Mouse (Mus musculus) testis, adult 2 months (tissue): ENCODE measurements around the gene Pogz. TPM values are rescaled to one million over a fixed set of nuclear protein-coding genes. Genes with fewer than 3 reads are reported as not detected.

Experiments used
- H3K27ac ChIP-seq: fragments of 200-500 bp; 2 replicates; pipeline ENCODE4 v1.5.1; 2012; ENCODE audit warnings: low read depth, low read length; ENCODE audit not compliant: control insufficient read depth, insufficient read depth
- H3K27me3 ChIP-seq: fragments of 200-500 bp; 2 replicates; pipeline ENCODE4 v1.6.1; 2012; ENCODE audit warnings: mild to moderate bottlenecking, low read length, moderate library complexity; ENCODE audit not compliant: control insufficient read depth, insufficient read depth
- H3K36me3 ChIP-seq: fragments of 200-500 bp; 2 replicates; pipeline ENCODE4 v1.6.1; 2012; ENCODE audit warnings: mild to moderate bottlenecking, low read length; ENCODE audit not compliant: control insufficient read depth, insufficient read depth
- H3K4me1 ChIP-seq: fragments of 200-500 bp; 2 replicates; pipeline ENCODE4 v1.6.1; 2012; ENCODE audit warnings: low read length; ENCODE audit not compliant: control insufficient read depth, insufficient read depth
- H3K4me3 ChIP-seq: fragments of 200-500 bp; 2 replicates; pipeline ENCODE4 v1.5.1; 2012; ENCODE audit warnings: low read depth, mild to moderate bottlenecking, low read length, moderate library complexity, mixed read lengths; ENCODE audit not compliant: control insufficient read depth
- CTCF ChIP-seq: fragments of 200-500 bp; IDR thresholded peaks from 2 replicates; pipeline ENCODE4 v1.5.1; 2012; ENCODE audit warnings: low read depth, mild to moderate bottlenecking, inconsistent platforms, low read length, moderate library complexity; ENCODE audit not compliant: control insufficient read depth, insufficient read depth, insufficient replicate concordance
- POLR2A ChIP-seq: fragments of 200-500 bp; IDR thresholded peaks from 2 replicates; pipeline ENCODE4 v1.6.1; 2012; ENCODE audit warnings: low read depth, mild to moderate bottlenecking, inconsistent platforms, low read length, moderate library complexity; ENCODE audit not compliant: control insufficient read depth
- polyA plus RNA-seq: library from polyadenylated mRNA; depleted of rRNA; stranded (reverse); fragments of >200 nt; gene quantifications from 2 replicates; pipeline ENCODE4 v1.2.3, GENCODE M21; 2012

The Pogz gene
- polyA plus RNA-seq, 1 experiment = 13.9 TPM

DNA sequence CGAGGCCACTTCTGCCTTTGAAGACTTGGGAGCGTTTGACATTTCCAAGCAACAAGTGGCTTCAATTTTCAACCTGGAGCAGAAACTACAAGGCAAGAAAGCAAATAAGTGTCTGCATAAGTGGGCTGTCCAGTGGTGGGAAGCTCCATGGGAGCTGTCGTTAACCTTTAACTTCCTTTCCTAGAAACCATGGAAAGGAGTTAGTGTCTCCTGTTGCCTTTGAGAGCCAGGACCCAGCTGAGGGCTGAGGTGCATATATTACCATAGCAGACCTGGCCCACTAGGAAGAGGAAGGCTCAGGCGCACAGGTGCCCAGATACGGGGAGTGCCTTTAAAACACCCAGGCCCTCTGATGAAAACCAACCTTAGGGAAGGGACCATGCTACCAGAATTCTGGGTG lies 4.7 kb upstream of the Pogz start:
- no peak overlapping the region for H3K27ac ChIP-seq
- no peak overlapping the region for H3K4me3 ChIP-seq
- H3K36me3 ChIP-seq = no peaks in the 10 kb centered on the region
- no peak for TF ChIP-seq CTCF
- no peak for TF ChIP-seq POLR2A
- no peaks in the 10 kb centered on the region for H3K4me1 ChIP-seq
- H3K27me3 ChIP-seq = no peaks in the 10 kb centered on the region

GRCm38 (mm10) chr3:94833358-94833757 lies 4.0 kb upstream of the Pogz start:
- no peak for TF ChIP-seq CTCF
- no peak for TF ChIP-seq POLR2A
- no peaks in the 10 kb centered on the region for H3K27me3 ChIP-seq
- H3K4me1 ChIP-seq = peaks cover 3% of the 10 kb centered on the region; the same call in 1 of the 2 replicates
- no peaks in the 10 kb centered on the region for H3K36me3 ChIP-seq
- H3K27ac ChIP-seq = no peak overlapping the region
- no peak overlapping the region for H3K4me3 ChIP-seq

DNA sequence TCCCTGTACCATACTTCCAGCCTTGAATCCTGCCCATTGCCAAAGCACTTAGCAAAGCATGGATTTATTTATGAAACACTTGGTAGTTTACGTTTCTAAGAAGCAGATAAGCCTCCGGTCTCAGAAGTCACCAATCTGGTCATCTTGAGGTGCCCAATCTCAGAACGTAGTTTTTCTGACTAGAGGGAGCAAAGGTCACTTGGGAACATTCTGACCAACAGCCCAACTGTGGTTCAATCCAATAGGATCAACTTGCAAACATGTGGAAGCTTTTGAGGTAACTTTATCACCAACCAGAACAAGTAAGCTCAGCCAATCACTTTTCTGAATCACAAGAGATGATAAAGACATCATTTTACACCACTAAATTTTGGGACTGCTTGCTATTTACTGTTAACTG lies 2.0 kb upstream of the Pogz start:
- H3K4me1 ChIP-seq = peaks cover 5% of the 10 kb centered on the region
- no peaks in the 10 kb centered on the region for H3K36me3 ChIP-seq
- TF ChIP-seq POLR2A (no peak), CTCF (no peak)
- H3K27me3 ChIP-seq = no peaks in the 10 kb centered on the region
- no peak overlapping the region for H3K27ac ChIP-seq
- H3K4me3 ChIP-seq = no peak overlapping the region

DNA sequence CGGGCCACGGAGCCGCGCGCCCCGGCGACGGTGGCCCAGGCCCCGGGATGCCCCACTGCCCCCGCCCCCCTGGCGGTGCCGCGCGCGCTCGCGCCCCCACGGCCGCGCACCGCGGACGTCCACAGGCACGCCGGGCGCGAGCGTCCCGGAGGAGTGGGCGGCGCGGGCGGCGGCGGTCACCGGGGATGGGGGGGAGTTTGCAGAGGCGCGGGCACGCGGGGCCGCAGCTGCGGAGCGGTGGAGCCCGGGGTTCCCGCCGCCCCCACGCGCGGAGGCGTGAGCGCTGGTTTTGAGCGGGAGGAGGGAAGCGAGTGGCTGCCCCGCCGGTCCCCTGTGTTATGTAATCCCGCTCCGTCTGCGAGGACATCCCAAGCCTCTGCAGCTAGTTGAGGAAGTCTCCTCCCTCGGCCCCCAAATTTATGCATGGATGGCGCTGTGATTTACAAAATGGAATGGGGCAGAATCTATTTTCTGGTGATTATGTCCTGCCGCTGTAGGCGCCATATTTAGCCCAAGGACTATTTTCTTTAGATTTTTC lies 661 bp downstream of the Pogz start:
- TF ChIP-seq POLR2A (peak; percentile 44; the same call in 1 of the 2 replicates), CTCF (no peak)

GRCm38 (mm10) chr3:94838631-94839030 lies 1.3 kb downstream of the Pogz start:
- Histone ChIP-seq H3K4me1 (peaks cover 5% of the 10 kb centered on the region), H3K27ac (peak overlapping the region; percentile 88), H3K4me3 (peak overlapping the region; percentile 93), H3K36me3 (no peaks in the 10 kb centered on the region), H3K27me3 (no peaks in the 10 kb centered on the region)
- TF ChIP-seq POLR2A = no peak
- no peak for TF ChIP-seq CTCF

More for the DNA sequence above, 661 bp downstream of the Pogz start:
- H3K4me3 ChIP-seq = peak overlapping the region; percentile 93
- no peaks in the 10 kb centered on the region for H3K36me3 ChIP-seq
- no peaks in the 10 kb centered on the region for H3K27me3 ChIP-seq
- peak overlapping the region; percentile 88 for H3K27ac ChIP-seq
- H3K4me1 ChIP-seq = peaks cover 5% of the 10 kb centered on the region

DNA sequence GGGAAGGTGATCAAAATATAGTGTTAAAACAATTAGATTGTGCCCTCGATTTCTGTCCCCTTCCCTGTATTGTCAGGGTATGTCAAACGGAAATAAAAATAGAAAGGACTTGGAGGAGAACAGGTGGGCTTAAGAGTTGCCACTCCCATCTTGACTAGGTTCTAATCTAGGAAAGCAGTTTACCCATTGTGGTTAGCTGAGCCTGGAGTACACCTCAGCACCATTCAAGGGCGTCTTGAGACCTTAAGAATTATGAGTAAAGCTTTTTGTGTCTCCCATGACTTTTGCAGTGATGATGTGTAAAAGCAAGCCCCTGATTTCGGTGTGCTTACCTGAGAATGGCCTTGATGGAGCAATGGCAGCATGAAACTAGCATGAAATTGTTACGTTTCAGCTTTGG lies 1.7 kb downstream of the Pogz start:
- no peaks in the 10 kb centered on the region for H3K36me3 ChIP-seq
- peaks cover 5% of the 10 kb centered on the region for H3K4me1 ChIP-seq
- no peak overlapping the region for H3K4me3 ChIP-seq
- TF ChIP-seq CTCF = no peak
- no peak for TF ChIP-seq POLR2A
- H3K27ac ChIP-seq = no peak overlapping the region; the same call in 1 of the 2 replicates
- H3K27me3 ChIP-seq = no peaks in the 10 kb centered on the region

- H3K36me3 ChIP-seq = no peaks in the 10 kb centered on the region
- H3K27ac ChIP-seq = no peak overlapping the region
- no peak overlapping the region for H3K4me3 ChIP-seq
- no peaks in the 10 kb centered on the region for H3K4me1 ChIP-seq
- no peaks in the 10 kb centered on the region for H3K27me3 ChIP-seq
- TF ChIP-seq POLR2A (no peak), CTCF (no peak)
These were observed 10.0 kb downstream of the Pogz start for GRCm38 (mm10) chr3:94847382-94847781.

- H3K4me1 ChIP-seq = no peaks in the 10 kb centered on the region
- H3K36me3 ChIP-seq = no peaks in the 10 kb centered on the region
- H3K27me3 ChIP-seq = no peaks in the 10 kb centered on the region
- no peak overlapping the region for H3K4me3 ChIP-seq
- TF ChIP-seq POLR2A (no peak), CTCF (no peak)
- H3K27ac ChIP-seq = no peak overlapping the region
These were observed 12.0 kb downstream of the Pogz start for GRCm38 (mm10) chr3:94849338-94849737.
